Mouse (Mus musculus) macrophage (primary cell): ENCODE data around the gene Rnf19b. TPM values are rescaled to one million over a fixed set of nuclear protein-coding genes. Genes with fewer than 3 reads are reported as not detected.

Experiments
- H3K27ac ChIP-seq: fragments of 350-480 bp; formaldehyde crosslinking; 2 replicates; pipeline ENCODE4 v1.9.0; 2021
- H3K36me3 ChIP-seq: fragments of 350-480 bp; formaldehyde crosslinking; 2 replicates; pipeline ENCODE4 v1.9.0; 2021; ENCODE audit errors: inconsistent target
- H3K4me3 ChIP-seq: fragments of 350-480 bp; formaldehyde crosslinking; 2 replicates; pipeline ENCODE4 v1.9.0; 2021; ENCODE audit errors: inconsistent target
- H3K79me2 ChIP-seq: fragments of 350-480 bp; formaldehyde crosslinking; 2 replicates; pipeline ENCODE4 v1.9.0; 2021; ENCODE audit errors: inconsistent target
- WGBS: methylation state at CpG from one replicate; pipeline ENCODE4 v1.1.7; 2026; ENCODE audit warnings: inconsistent platforms; ENCODE audit not compliant: missing documents; 5-methylcytosine and 5-hydroxymethylcytosine counted together
- polyA plus RNA-seq: library from polyadenylated mRNA; stranded (reverse); fragments of 250-400 nt; gene quantifications from 3 replicates; pipeline ENCODE4 v1.2.4, GENCODE M21; 2018; ENCODE audit warnings: inconsistent platforms

The Rnf19b gene
- polyA plus RNA-seq, 1 experiment from 2014 or later: 72.8 TPM

DNA sequence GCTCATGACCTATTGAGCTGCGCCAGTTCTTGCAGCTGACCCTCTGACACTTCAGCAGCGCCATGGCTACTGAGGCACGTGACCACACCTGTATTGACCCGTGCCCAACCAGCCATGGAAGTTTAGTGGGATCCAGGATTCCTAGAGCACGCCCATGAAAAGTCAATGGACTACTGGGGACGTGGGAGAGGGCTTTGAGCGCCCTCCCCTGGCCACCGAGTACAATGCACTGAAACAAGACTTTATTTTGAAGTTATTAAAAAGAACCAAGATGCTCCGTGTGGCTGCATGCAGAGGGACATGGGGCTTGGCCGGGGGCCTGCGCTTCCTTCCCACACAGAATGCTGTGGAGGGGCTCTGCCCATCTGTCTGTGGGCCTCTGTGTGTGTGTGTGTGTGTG lies 53.3 kb downstream of the Rnf19b start:
- no peaks in the 10 kb centered on the region for H3K36me3 ChIP-seq
- H3K4me3 ChIP-seq: no peak overlapping the region
- WGBS: 56% methylated on average over 11 of the region's 11 CpGs
- no peak overlapping the region for H3K27ac ChIP-seq
- no peaks in the 10 kb centered on the region for H3K79me2 ChIP-seq

DNA sequence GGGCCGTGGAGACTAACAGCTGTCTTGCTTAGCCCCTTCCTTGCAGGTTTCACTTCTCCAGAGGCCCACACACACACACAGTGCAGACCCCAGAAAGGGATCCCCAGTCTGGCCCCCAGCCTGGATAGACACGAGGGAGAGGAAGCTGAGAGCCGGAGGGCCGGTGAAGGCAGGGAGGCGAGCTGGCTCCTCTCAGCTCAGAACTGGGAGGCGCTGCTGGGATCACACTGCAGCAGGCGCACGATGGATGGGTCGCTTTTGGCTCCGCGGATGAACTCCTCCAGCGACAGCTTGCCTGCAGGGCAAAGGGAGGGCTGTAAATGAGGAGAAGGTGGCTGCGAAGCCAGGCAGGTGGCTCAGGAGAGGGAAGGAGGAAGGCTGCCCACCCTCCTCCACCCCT lies 54.2 kb downstream of the Rnf19b start:
- Histone ChIP-seq H3K79me2 (no peaks in the 10 kb centered on the region), H3K36me3 (no peaks in the 10 kb centered on the region), H3K27ac (no peak overlapping the region), H3K4me3 (no peak overlapping the region)
- 63% methylated on average over 12 of the region's 13 CpGs for WGBS

DNA sequence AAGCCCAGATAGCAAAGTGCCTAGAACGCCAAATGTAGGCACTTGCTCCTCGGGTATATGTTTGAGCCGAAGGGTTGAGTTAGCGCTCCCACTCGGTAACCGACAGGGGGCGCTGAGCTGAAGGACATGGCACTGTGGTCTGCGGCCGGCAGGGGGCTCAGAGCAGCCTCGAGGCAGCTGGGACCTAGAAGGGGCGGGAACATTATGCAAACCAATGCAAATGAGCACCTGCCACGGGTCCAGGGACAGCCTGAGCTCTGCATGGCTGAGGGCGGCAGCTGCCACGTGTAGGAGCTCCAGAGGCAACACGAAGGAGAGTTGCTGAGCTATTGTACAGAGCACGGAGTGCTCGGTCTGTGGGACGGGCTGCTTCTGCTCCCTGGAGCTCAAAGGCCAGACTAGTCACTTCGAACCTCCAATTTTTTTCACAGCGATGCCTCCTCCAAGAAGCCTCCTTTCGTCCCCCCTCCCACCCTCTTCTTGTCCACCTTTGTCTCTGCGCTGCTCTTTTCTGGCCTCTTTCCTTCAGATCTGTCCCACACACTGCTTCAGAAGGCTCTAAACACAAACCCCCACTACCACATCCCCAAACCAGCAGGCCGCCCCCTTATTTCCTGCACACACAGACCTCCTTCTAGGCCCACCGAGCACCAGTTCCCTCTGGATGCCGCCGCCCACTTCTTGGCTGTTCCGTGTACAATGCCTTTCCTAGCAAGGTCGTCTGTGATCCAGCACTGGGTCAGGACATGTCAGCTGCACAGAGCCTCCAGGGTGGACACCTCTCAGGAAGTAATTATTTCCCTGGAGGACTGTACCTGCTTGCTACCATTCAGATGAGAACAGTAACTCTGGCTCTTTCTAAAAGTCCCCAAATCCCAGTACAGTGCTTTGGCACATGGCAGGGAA lies 55.3 kb downstream of the Rnf19b start:
- Histone ChIP-seq H3K27ac (no peak overlapping the region), H3K4me3 (no peak overlapping the region), H3K79me2 (no peaks in the 10 kb centered on the region), H3K36me3 (no peaks in the 10 kb centered on the region)
- WGBS: 36% methylated on average over 28 of the region's 28 CpGs

DNA sequence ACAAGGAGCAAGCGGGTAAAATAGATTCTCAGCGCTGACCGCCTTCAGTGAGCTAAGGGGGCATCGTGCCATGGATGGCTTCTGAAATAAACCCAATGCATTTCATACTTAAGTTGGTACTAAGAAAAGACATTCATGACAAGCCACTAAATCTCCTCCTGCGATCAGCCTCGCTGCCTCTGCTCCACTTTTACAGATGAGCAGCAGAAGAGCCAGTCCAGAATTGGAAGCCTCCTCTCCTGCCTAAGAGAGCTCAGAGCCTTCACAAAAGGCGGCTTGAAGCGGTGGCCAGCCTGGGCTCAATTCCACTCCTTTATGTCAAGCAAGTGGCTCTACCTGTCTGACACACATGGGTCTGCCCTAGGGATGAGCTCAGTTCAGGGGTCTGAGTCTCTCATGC lies 58.6 kb downstream of the Rnf19b start:
- no peak overlapping the region for H3K4me3 ChIP-seq
- H3K36me3 ChIP-seq: no peaks in the 10 kb centered on the region
- WGBS: 96% methylated on average over 8 of the region's 8 CpGs
- H3K79me2 ChIP-seq: no peaks in the 10 kb centered on the region
- H3K27ac ChIP-seq: no peak overlapping the region

DNA sequence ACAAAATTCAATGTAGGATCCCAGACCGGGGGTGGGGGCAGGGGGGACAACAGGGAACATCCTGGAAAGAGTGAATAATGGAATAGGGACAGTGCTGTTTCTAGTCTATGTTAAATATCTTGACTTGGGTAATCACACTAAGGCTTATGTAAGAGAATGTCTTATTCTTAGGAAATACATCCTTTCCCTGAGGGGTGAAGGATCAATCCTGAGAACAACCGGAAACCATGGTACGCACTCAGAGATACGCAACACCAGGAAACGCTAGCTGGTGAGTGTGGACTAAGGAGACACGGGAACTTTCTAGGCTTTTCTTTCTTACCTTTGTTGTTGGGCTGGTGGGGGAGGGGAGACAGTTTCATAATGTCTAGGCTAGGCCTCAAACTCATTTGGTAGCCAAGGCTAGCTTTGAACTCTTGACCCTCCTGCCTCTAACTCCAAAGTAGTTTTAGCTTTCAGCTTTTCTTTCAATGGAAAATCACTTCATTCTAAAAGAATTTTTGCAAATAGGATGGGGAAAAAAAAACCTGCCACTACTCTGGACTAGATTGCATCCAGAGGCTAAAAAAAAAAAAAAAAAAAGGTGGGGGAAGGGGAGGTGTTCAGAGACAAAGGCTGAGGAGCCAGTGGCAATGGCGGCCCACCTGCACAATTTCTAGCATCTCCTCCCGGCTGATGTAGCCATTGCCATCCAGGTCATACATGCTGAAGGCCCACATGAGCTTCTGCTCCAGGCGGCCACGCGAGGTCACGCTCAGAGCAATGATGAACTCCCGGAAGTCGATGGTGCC lies 59.8 kb downstream of the Rnf19b start:
- 86% methylated on average over 14 of the region's 14 CpGs for WGBS
- H3K36me3 ChIP-seq: no peaks in the 10 kb centered on the region

DNA sequence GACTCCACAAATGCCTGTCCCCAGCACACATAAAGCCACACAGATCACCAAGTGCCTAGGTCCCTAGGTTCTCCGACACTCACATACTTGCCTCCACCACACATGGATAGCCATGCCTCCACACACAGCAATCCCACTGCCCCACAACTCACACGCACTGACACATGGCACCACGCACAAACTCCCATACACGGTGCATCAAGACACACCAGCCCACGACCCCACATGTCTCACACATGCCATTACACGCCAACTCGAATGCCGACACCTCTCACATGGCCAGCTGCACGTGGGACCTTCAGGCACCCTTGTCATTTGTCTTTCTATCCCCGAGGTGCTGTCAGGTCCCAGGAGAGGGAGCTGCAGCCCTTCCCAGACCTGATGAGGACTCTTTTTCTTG lies 61.6 kb downstream of the Rnf19b start:
- H3K27ac ChIP-seq: no peak overlapping the region
- no peak overlapping the region for H3K4me3 ChIP-seq
- WGBS: 78% methylated on average over 10 of the region's 10 CpGs
- no peaks in the 10 kb centered on the region for H3K79me2 ChIP-seq
- H3K36me3 ChIP-seq: no peaks in the 10 kb centered on the region

More for the DNA sequence above, 59.8 kb downstream of the Rnf19b start:
- Histone ChIP-seq H3K27ac (no peak overlapping the region), H3K79me2 (no peaks in the 10 kb centered on the region), H3K4me3 (no peak overlapping the region)

DNA sequence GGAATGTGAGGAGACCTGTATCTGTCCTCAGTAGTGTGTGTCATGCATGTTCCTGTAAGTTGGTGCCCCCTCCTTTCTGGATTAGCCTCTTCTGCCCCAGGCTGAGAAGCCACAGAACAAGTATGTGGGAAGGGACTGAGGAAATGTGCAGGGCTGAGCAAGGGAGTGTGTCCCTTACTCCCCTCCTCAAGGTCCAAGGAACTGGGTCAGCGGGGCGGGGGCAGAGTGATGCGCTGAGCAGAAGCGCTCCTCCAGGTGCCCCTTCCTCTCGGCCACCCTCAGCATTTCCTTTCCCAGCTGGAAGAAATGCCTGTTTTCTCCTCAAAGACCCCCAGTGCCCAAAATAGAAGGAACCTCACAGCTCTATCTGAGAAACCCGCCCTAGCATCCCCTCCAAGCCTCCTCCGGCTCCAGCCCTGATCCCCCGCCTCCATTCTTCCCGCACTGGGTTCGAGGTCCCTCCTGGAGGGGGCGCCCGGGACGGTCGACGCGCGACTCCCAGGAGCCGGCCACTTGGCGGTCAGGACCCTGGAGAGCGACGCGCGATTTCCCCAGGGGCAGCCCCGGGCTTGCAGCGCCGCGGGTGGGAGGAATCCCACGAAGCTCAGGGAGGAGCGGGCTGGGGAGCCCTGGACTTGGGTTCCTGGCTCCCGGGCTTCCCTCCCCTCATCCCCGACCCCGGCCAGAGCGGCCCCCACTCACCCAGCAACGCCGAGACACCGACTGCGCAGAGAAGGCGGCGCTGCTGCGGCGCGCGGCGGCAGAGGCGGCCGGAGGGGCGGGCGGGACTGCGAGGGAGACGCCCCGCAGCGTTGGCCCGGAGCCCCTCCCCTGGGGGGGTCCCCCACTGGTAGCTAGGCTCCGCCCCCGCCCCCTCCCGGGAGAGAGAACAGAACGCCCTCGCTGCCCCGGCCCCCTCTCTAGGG lies 62.7 kb downstream of the Rnf19b start:
- no peaks in the 10 kb centered on the region for H3K79me2 ChIP-seq
- 5% methylated on average over 49 of the region's 59 CpGs for WGBS

DNA sequence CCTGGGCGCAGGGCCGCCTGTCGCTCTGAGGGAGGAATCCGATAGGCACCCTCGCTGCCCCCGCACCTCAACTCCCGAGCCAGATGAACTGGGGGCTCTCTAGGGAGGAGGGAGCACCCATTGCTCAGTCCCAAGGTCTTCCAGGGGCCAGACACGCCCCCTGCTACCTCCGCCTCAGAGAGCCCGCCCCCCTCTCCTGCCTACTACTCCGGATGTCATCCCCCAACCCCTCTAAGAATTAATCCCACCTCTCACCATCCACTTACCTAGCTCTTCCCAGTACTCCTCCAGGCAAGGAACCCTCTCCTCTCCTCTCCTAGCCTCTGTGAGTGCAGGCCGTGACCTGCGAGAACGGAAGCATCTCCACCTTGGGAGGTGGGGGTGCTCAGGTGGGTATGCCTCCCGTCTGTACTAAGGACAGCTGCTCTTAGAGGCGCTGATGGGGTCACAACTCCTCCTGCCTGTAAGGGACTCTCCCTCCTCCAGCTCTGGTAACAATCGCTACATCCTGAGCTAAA lies 63.6 kb downstream of the Rnf19b start, which contains the start of gene Hpca:
TSS of gene Hpca (minus strand) at position 468 of the 518 bp plus-strand sequence.
- WGBS: 17% methylated on average over 16 of the region's 17 CpGs
- H3K79me2 ChIP-seq: no peaks in the 10 kb centered on the region

More for the DNA sequence above, 62.7 kb downstream of the Rnf19b start:
- Histone ChIP-seq H3K27ac (no peak overlapping the region), H3K4me3 (no peak overlapping the region), H3K36me3 (no peaks in the 10 kb centered on the region)

DNA sequence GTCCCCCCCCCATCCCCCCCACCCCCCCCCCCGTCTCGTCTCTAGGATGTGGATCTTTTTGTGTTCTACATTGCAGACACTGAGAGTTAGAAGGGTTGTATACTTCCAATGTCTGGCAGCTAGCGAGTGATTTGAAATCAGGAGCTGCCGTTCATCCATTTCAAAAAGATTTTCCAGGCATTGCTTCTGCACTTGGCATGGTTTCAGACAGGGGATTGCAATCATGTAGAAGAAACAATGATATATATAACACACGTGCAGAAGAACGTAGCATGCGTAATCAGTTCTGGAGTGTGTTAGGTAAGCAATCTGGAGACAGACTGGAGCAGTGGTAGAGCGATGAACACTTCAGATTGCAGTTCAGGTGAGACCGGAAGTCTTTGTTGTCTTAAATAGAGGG lies 64.0 kb downstream of the Rnf19b start:
- Histone ChIP-seq H3K36me3 (no peaks in the 10 kb centered on the region), H3K4me3 (no peak overlapping the region), H3K27ac (no peak overlapping the region), H3K79me2 (no peaks in the 10 kb centered on the region)
- WGBS: 52% methylated on average over 7 of the region's 9 CpGs

More for the DNA sequence above, 63.6 kb downstream of the Rnf19b start, which contains the start of gene Hpca:
- Histone ChIP-seq H3K27ac (no peak within 1 kb of the TSS), H3K4me3 (no peak within 1 kb of the TSS), H3K36me3 (no peaks in the 10 kb centered on the region)

DNA sequence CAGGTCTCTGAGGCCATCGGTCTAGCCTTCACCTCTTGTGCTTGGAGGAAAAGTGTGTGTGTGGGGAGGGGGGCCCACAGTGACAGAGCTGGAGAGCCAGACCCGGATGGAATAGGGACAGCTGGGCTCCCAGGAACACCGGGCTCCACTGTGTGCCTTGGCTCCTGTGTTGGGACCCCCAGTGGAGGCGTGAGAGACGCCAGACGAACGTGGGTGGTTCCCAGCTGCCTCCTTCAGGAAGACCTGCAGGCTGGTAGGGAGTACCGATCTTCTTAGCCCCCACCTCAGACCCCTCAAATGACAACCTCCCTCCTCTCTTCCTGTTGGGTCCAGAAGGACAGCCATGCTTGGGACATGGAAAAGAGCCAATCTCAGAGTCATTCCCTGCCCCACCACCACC lies 64.6 kb downstream of the Rnf19b start:
- Histone ChIP-seq H3K4me3 (no peak overlapping the region), H3K27ac (no peak overlapping the region), H3K79me2 (no peaks in the 10 kb centered on the region), H3K36me3 (no peaks in the 10 kb centered on the region)
- WGBS: 32% methylated on average over 8 of the region's 8 CpGs

DNA sequence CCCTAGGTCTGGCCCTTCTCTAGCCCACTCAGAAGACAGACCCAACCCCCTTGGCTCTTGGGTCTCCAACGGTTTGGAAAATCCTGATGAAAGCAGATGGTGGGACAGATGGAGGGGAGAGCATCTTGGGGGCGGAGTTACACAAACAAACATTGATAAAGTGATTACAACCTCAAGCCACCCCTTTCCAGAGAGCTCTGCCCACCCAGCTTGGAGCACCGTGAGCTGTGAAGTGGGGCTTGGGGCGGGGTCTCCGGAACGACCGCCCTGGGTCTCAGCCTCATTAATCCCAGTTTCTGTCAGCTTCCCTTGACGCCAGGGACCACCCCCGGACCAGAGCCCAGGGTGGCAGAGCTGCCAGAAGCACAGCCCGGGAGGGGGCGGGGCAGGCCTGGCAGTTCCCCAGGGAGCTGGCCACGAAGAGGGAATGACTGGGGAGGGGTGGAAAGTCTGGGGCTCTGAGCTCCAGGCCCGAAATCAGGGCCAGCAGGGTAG lies 66.6 kb downstream of the Rnf19b start:
- Histone ChIP-seq H3K79me2 (no peaks in the 10 kb centered on the region), H3K36me3 (no peaks in the 10 kb centered on the region), H3K27ac (no peak overlapping the region), H3K4me3 (no peak overlapping the region)
- 17% methylated on average over 13 of the region's 13 CpGs for WGBS

DNA sequence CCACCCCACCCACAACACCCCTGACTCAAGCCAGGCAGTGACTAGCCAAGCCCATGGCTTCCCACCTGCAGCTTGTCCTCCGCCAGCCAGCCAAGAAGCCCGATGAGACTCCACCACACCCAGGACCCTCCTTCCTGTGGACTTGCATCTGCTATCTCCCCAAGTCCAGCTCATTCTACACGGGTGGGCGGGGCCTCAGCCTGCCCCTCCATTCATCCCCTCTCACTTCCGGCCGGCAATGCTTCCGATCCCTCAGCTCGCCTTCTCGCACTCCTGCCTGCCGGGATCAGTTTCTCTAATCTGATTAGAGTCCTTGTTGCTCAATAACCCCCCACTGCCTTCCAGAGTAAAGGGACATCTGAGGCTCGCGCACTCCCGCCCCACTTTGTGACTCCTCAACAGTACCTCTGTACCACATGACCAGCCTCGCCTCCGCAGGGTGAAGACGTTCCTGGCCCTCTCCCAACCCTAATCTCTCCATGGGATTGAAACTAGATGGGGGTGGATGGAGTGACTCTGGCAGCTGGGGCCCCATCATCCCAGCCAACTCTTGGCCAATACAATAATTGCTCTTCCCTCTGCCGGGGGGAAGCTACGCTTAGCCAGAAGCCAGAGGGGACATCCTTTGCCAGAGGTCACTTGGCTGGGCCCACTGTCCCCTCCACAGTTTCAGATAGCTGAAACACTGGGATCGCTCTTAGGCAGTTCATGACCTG lies 67.8 kb downstream of the Rnf19b start:
- Histone ChIP-seq H3K27ac (no peak overlapping the region), H3K4me3 (no peak overlapping the region), H3K79me2 (no peaks in the 10 kb centered on the region), H3K36me3 (no peaks in the 10 kb centered on the region)
- WGBS: 22% methylated on average over 19 of the region's 19 CpGs

DNA sequence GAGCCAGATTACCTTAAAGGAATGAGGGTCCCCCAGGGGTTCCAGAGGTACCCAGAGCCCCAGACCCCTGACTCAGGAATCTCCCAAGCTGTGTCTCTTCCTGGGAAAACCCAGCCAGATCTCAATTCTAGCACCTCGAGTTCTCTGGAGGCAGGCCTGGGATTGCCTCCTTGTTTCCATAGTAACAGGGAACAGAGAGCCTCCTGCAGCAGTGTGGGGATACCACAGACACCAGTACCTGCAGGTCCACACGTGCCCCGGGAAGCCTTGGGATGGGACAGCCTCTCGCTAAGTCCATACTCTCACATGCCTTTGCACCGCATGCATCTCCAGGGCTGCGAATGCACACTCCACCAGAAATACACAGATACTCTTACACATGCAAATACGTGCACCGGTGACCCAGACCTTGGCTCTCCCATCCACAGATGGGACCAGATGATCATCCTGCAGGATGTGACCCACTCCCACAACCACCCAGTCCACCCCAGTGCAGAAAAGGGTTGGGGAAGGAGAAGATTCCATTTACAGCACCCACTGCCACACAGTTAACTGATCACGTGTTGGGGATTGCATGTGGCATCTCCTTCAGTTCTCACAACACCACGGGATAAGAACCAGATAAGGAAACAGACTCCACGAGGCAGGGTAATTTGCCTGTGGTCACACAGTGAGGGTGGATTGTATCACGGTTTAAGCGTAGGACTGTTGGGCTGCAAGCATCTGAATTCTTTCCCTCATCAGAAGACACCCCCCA lies 70.7 kb downstream of the Rnf19b start:
- Histone ChIP-seq H3K79me2 (no peaks in the 10 kb centered on the region), H3K36me3 (no peaks in the 10 kb centered on the region), H3K27ac (no peak overlapping the region), H3K4me3 (no peak overlapping the region)
- WGBS: 71% methylated on average over 13 of the region's 13 CpGs
